Mouse (Mus musculus): ENCODE data around the gene Kcnab2. TPM values are rescaled to one million over a fixed set of nuclear protein-coding genes. Genes with fewer than 3 reads are reported as not detected.

Kcnab2 gene
- total RNA-seq, 2 experiments from 2014 or later = 2.1 to 3.4 TPM

- no peak for DNase-seq (ENCODE audit: low spot score)
- intact Hi-C loops (cut with DNase I) = no loop called here
Observed at GRCm38 (mm10) chr4:152343296-152343695, 134.4 kb downstream of the Kcnab2 start.

Other genes with a start within 250 kb of the Kcnab2 start
- gene Gpr153, start 203.6 kb downstream of the Kcnab2 start, total RNA-seq (2021) = 10 to 100 TPM; 14.3 to 14.9 TPM
- gene Hes3, start 186.2 kb downstream of the Kcnab2 start, total RNA-seq (2021) = not detected
- gene Icmt, start 180.6 kb downstream of the Kcnab2 start, total RNA-seq (2021) = 10 to 100 TPM; 25.2 to 26.7 TPM
- gene Rnf207, start 158.9 kb downstream of the Kcnab2 start, total RNA-seq (2021) = 10 to 100 TPM; 69.6 to 73.3 TPM
- 100 to 1,000 TPM; 254 TPM for gene Rpl22, start 152.1 kb downstream of the Kcnab2 start, total RNA-seq (2021)
- gene Chd5, start 139.2 kb downstream of the Kcnab2 start, total RNA-seq (2021) = under 1 TPM; 0.08 to 0.14 TPM
- 1 to 10 TPM in 1 of 2 experiments, under 1 TPM in 1; 0.89 to 1.2 TPM for gene Nphp4, start 1.2 kb downstream of the Kcnab2 start, total RNA-seq (2021)

Data from heart, postnatal 25 days (tissue).